Mouse (Mus musculus): Measurements from ENCODE around the gene Trmt1. TPM values are rescaled to one million over a fixed set of nuclear protein-coding genes. Genes with fewer than 3 reads are reported as not detected.
A peak's percentile ranks its signal among the peaks of the same experiment; 100 is the strongest.
"Not testable (repeated sequence)": the region's sequence is repeated elsewhere in the genome, so short reads cannot be mapped to it uniquely, and the experiment has no call there.

Gene Trmt1
- total RNA-seq, 1 experiment from 2014 or later, result 44.7 TPM

GRCm38 (mm10) chr8:84657203-84657602 lies 28.9 kb upstream of the Trmt1 start:
- no peak for ATAC-seq (replicated peaks; ENCODE audit: insufficient number of reproducible peaks, low FRiP score, low TSS enrichment, poor library complexity, severe bottlenecking)

GRCm38 (mm10) chr8:84657680-84658079 lies 28.4 kb upstream of the Trmt1 start:
- no peak for ATAC-seq (replicated peaks; ENCODE audit: insufficient number of reproducible peaks, low FRiP score, low TSS enrichment, poor library complexity, severe bottlenecking)

GRCm38 (mm10) chr8:84658951-84659350 lies 27.2 kb upstream of the Trmt1 start:
- no peak for ATAC-seq (replicated peaks; ENCODE audit: insufficient number of reproducible peaks, low FRiP score, low TSS enrichment, poor library complexity, severe bottlenecking)

- ATAC-seq (replicated peaks; ENCODE audit: insufficient number of reproducible peaks, low FRiP score, low TSS enrichment, poor library complexity, severe bottlenecking), result peak; percentile 19; the same call in 1 of the 2 replicates
Observed at GRCm38 (mm10) chr8:84659936-84660818, 25.9 kb upstream of the Trmt1 start.

- no peak for ATAC-seq (replicated peaks; ENCODE audit: insufficient number of reproducible peaks, low FRiP score, low TSS enrichment, poor library complexity, severe bottlenecking)
Observed at GRCm38 (mm10) chr8:84660819-84661457, 25.2 kb upstream of the Trmt1 start.

GRCm38 (mm10) chr8:84661458-84661871 lies 24.6 kb upstream of the Trmt1 start:
- ATAC-seq (replicated peaks; ENCODE audit: insufficient number of reproducible peaks, low FRiP score, low TSS enrichment, poor library complexity, severe bottlenecking), result peak; percentile 65

GRCm38 (mm10) chr8:84661961-84662571 lies 24.0 kb upstream of the Trmt1 start:
- ATAC-seq (replicated peaks; ENCODE audit: insufficient number of reproducible peaks, low FRiP score, low TSS enrichment, poor library complexity, severe bottlenecking), result no peak

- peak; percentile 46 for ATAC-seq (replicated peaks; ENCODE audit: insufficient number of reproducible peaks, low FRiP score, low TSS enrichment, poor library complexity, severe bottlenecking)
Observed at GRCm38 (mm10) chr8:84662581-84663065, 23.5 kb upstream of the Trmt1 start, which contains the start of gene Ier2. Gene Ier2 (minus strand): TSS chr8:84662852.

- peak; percentile 49 for ATAC-seq (replicated peaks; ENCODE audit: insufficient number of reproducible peaks, low FRiP score, low TSS enrichment, poor library complexity, severe bottlenecking)
Observed at GRCm38 (mm10) chr8:84663483-84664327, 22.4 kb upstream of the Trmt1 start.

GRCm38 (mm10) chr8:84664566-84665384 lies 21.3 kb upstream of the Trmt1 start:
- peak; percentile 31 for ATAC-seq (replicated peaks; ENCODE audit: insufficient number of reproducible peaks, low FRiP score, low TSS enrichment, poor library complexity, severe bottlenecking)

GRCm38 (mm10) chr8:84665385-84665893 lies 20.7 kb upstream of the Trmt1 start:
- no peak for ATAC-seq (replicated peaks; ENCODE audit: insufficient number of reproducible peaks, low FRiP score, low TSS enrichment, poor library complexity, severe bottlenecking)

- ATAC-seq (replicated peaks; ENCODE audit: insufficient number of reproducible peaks, low FRiP score, low TSS enrichment, poor library complexity, severe bottlenecking), result no peak
Observed at GRCm38 (mm10) chr8:84668081-84668480, 18.0 kb upstream of the Trmt1 start.

- no peak for ATAC-seq (replicated peaks; ENCODE audit: insufficient number of reproducible peaks, low FRiP score, low TSS enrichment, poor library complexity, severe bottlenecking)
Observed at GRCm38 (mm10) chr8:84668731-84669485, 17.2 kb upstream of the Trmt1 start.

GRCm38 (mm10) chr8:84670295-84671006 lies 15.7 kb upstream of the Trmt1 start:
- not testable (repeated sequence) for ATAC-seq (replicated peaks; ENCODE audit: insufficient number of reproducible peaks, low FRiP score, low TSS enrichment, poor library complexity, severe bottlenecking)

GRCm38 (mm10) chr8:84677305-84677704 lies 8.8 kb upstream of the Trmt1 start:
- ATAC-seq (replicated peaks; ENCODE audit: insufficient number of reproducible peaks, low FRiP score, low TSS enrichment, poor library complexity, severe bottlenecking), result no peak

GRCm38 (mm10) chr8:84681476-84681875 lies 4.6 kb upstream of the Trmt1 start:
- ATAC-seq (replicated peaks; ENCODE audit: insufficient number of reproducible peaks, low FRiP score, low TSS enrichment, poor library complexity, severe bottlenecking), result no peak

Measured in monocyte, adult 5-6 weeks (primary cell).